In genomic region chr17:60951464-60951863, GRCm38 (mm10) we compare ENCODE assay signal across 8 mouse cellular contexts.
"Had no signal": no experiment of that assay in that cellular context is flagged by ENCODE, and none has a peak within 500 bp of the region (broad histone marks: within the 10 kb centered on the region; RNA-seq: fewer than 3 reads in every experiment).

No protein-coding gene starts in this region.

- DNase-seq: kidney, adult 18-20 months; kidney, postnatal 14 days; lung, adult 2 months; lung, postnatal 4 days; right cerebral cortex, adult 18-20 months; right cerebral cortex, postnatal 25 days; thymus, adult 18-20 months; thymus, postnatal 14 days had no signal
